Mouse (Mus musculus) stomach, postnatal 0 days (tissue): ENCODE data around the gene Rpn1. TPM values are rescaled to one million over a fixed set of nuclear protein-coding genes. Genes with fewer than 3 reads are reported as not detected.
A peak's percentile ranks its signal among the peaks of the same experiment; 100 is the strongest.

Source experiments
- ATAC-seq: fragments of 200-750 bp; cut with Nextera tagmentation; 2 replicates; pipeline ENCODE4 v1.8.0; 2017; ENCODE audit not compliant: low FRiP score, low TSS enrichment
- DNase-seq: peaks from one replicate; pipeline ENCODE4 v3.0.0-alpha.2; 2016; ENCODE audit warnings: low spot score
- H3K27ac ChIP-seq: fragments of 300-500 bp; sonication (generic); replicated peaks from 2 replicates; pipeline ENCODE4 v1.5.1; 2014; ENCODE audit warnings: mild to moderate bottlenecking, control low read depth
- H3K27me3 ChIP-seq: fragments of 300-500 bp; sonication (generic); 2 replicates; pipeline ENCODE4 v1.6.1; 2014; ENCODE audit warnings: low read length; ENCODE audit not compliant: control insufficient read depth, insufficient read depth
- H3K36me3 ChIP-seq: fragments of 300-500 bp; sonication (generic); 2 replicates; pipeline ENCODE4 v1.6.1; 2014; ENCODE audit warnings: low read length, mixed read lengths; ENCODE audit not compliant: control insufficient read depth, insufficient read depth
- H3K4me1 ChIP-seq: fragments of 300-500 bp; sonication (generic); replicated peaks from 2 replicates; pipeline ENCODE4 v1.6.1; 2014; ENCODE audit warnings: antibody characterized with exemption; ENCODE audit not compliant: control insufficient read depth, insufficient read depth
- H3K4me2 ChIP-seq: fragments of 300-500 bp; sonication (generic); replicated peaks from 2 replicates; pipeline ENCODE4 v1.6.1; 2014; ENCODE audit warnings: low read depth, mild to moderate bottlenecking, control low read depth, moderate library complexity
- H3K4me3 ChIP-seq: fragments of 300-500 bp; sonication (generic); 2 replicates; pipeline ENCODE4 v1.5.1; 2014; ENCODE audit warnings: low read depth, low read length, control low read depth
- H3K9ac ChIP-seq: fragments of 300-500 bp; sonication (generic); 2 replicates; pipeline ENCODE4 v1.6.1; 2014; ENCODE audit warnings: mild to moderate bottlenecking, low read length, control low read depth, mixed read lengths
- H3K9me3 ChIP-seq: fragments of 300-500 bp; sonication (generic); 2 replicates; pipeline ENCODE4 v1.6.1; 2016; ENCODE audit warnings: low read length; ENCODE audit not compliant: control insufficient read depth
- CTCF ChIP-seq: IDR thresholded peaks from 2 replicates; pipeline ENCODE4 v1.5.1; 2016; ENCODE audit warnings: antibody characterized with exemption, low read depth, mild to moderate bottlenecking, moderate library complexity
- EP300 ChIP-seq: optimal IDR thresholded peaks from 2 replicates; pipeline ENCODE3; 2016; ENCODE audit warnings: antibody characterized with exemption
- WGBS: fragments of 180-500 bp; shearing (Covaris S2); extraction: QIAGEN DNeasy Blood & Tissue Kit; methylation state at CpG from one replicate; pipeline ENCODE4 v1.1.7; 2014; 5-methylcytosine and 5-hydroxymethylcytosine counted together
- polyA plus RNA-seq: library from polyadenylated mRNA; unstranded; fragments of >200 nt; fragmentation: Nextera tagmentation; extraction: Ambion mirVana; gene quantifications from 2 replicates; pipeline ENCODE4 v1.2.1, GENCODE M21; 2015

The Rpn1 gene
- polyA plus RNA-seq, 1 experiment from 2014 or later, result 266 TPM

GRCm38 (mm10) chr6:88068739-88069138 is 15.5 kb upstream of the Rpn1 start:
- Histone ChIP-seq H3K27me3 (no peaks in the 10 kb centered on the region), H3K9me3 (no peaks in the 10 kb centered on the region), H3K4me2 (no peak overlapping the region), H3K27ac (no peak overlapping the region), H3K9ac (no peak overlapping the region), H3K36me3 (no peaks in the 10 kb centered on the region), H3K4me3 (no peak overlapping the region), H3K4me1 (no peaks in the 10 kb centered on the region)
- WGBS, result 67% methylated on average over 1 of the region's 1 CpGs
- no peak for DNase-seq
- TF ChIP-seq CTCF (no peak), EP300 (no peak)
- ATAC-seq, result no peak

GRCm38 (mm10) chr6:88070468-88070867 is 13.8 kb upstream of the Rpn1 start:
- WGBS, result 69% methylated on average over 6 of the region's 6 CpGs
- Histone ChIP-seq H3K4me3 (no peak overlapping the region), H3K4me1 (no peaks in the 10 kb centered on the region), H3K4me2 (no peak overlapping the region), H3K36me3 (no peaks in the 10 kb centered on the region), H3K9ac (no peak overlapping the region), H3K9me3 (no peaks in the 10 kb centered on the region), H3K27ac (no peak overlapping the region), H3K27me3 (no peaks in the 10 kb centered on the region)
- ATAC-seq (no peak), DNase-seq (no peak)
- TF ChIP-seq CTCF (no peak), EP300 (no peak)

- Histone ChIP-seq H3K27me3 (no peaks in the 10 kb centered on the region), H3K4me3 (no peak overlapping the region), H3K9me3 (no peaks in the 10 kb centered on the region), H3K9ac (no peak overlapping the region), H3K4me2 (no peak overlapping the region), H3K27ac (no peak overlapping the region), H3K4me1 (no peaks in the 10 kb centered on the region), H3K36me3 (no peaks in the 10 kb centered on the region)
- DNase-seq (peak; percentile 41), ATAC-seq (no peak; the same call in 1 of the 2 replicates)
- 60% methylated on average over 5 of the region's 5 CpGs for WGBS
- TF ChIP-seq EP300 (no peak), CTCF (no peak)
Observed at GRCm38 (mm10) chr6:88071216-88071615, 13.1 kb upstream of the Rpn1 start.

- Histone ChIP-seq H3K9ac (peak overlapping the region; percentile 63), H3K4me2 (peak overlapping the region; percentile 71), H3K9me3 (no peaks in the 10 kb centered on the region), H3K27ac (peak overlapping the region; percentile 94), H3K36me3 (no peaks in the 10 kb centered on the region), H3K4me1 (no peaks in the 10 kb centered on the region), H3K4me3 (peak overlapping the region; percentile 44), H3K27me3 (no peaks in the 10 kb centered on the region)
- 3% methylated on average over 32 of the region's 32 CpGs for WGBS
- peak; percentile 95 for DNase-seq
- peak; percentile 99 for ATAC-seq
- TF ChIP-seq CTCF, result peak; percentile 94
- peak; percentile 49 for TF ChIP-seq EP300
Observed at GRCm38 (mm10) chr6:88074752-88075554, 9.3 kb upstream of the Rpn1 start.

GRCm38 (mm10) chr6:88075960-88076517 is 8.2 kb upstream of the Rpn1 start:
- no peak overlapping the region for H3K4me2 ChIP-seq
- no peak overlapping the region for H3K4me3 ChIP-seq
- H3K27me3 ChIP-seq, result no peaks in the 10 kb centered on the region
- H3K9me3 ChIP-seq, result no peaks in the 10 kb centered on the region
- DNase-seq (no peak), ATAC-seq (no peak)
- no peaks in the 10 kb centered on the region for H3K36me3 ChIP-seq
- H3K4me1 ChIP-seq, result no peaks in the 10 kb centered on the region
- no peak overlapping the region for H3K27ac ChIP-seq
- H3K9ac ChIP-seq, result no peak overlapping the region
- 58% methylated on average over 1 of the region's 1 CpGs for WGBS
- TF ChIP-seq CTCF (no peak), EP300 (no peak)

- WGBS, result 90% methylated on average over 7 of the region's 7 CpGs
- no peak for TF ChIP-seq CTCF
- no peak for TF ChIP-seq EP300
- Histone ChIP-seq H3K9ac (no peak overlapping the region), H3K27me3 (no peaks in the 10 kb centered on the region), H3K9me3 (no peaks in the 10 kb centered on the region), H3K4me3 (no peak overlapping the region), H3K36me3 (no peaks in the 10 kb centered on the region), H3K4me1 (no peaks in the 10 kb centered on the region), H3K4me2 (no peak overlapping the region), H3K27ac (no peak overlapping the region)
- ATAC-seq (no peak), DNase-seq (no peak)
Observed at GRCm38 (mm10) chr6:88083095-88083494, 1.2 kb upstream of the Rpn1 start.
